Comparison of ENCODE assay signal across 11 mouse cellular contexts in genomic region chr2:74682796-74683195, GRCm38 (mm10). TPM values are rescaled to one million over a fixed set of nuclear protein-coding genes. Genes with fewer than 3 reads are reported as not detected.
DNase-seq lines count a peak whose midpoint lies in the region; ATAC-seq lines count a peak whose summit lies in the region.
"Had no signal": no experiment of that assay in that cellular context is flagged by ENCODE, and none has a peak within 500 bp of the region (broad histone marks: within the 10 kb centered on the region; RNA-seq: fewer than 3 reads in every experiment).

No protein-coding gene starts in this region.

- H3K27ac ChIP-seq in heart, embryonic 13.5 days (replicated peaks) = no peak overlapping the region
- H3K27ac ChIP-seq in hindbrain, embryonic 14.5 days = no peak overlapping the region
- no peak overlapping the region for H3K27ac ChIP-seq in midbrain, embryonic 11.5 days (ENCODE audit: low read depth, low read length)

- peaks cover 22% of the 10 kb centered on the region for H3K4me1 ChIP-seq in heart, embryonic 13.5 days
- no peaks in the 10 kb centered on the region for H3K4me1 ChIP-seq in hindbrain, embryonic 14.5 days (replicated peaks; ENCODE audit: control insufficient read depth, insufficient read depth, low read length)
- peaks cover 5% of the 10 kb centered on the region; the same call in 1 of the 2 replicates for H3K4me1 ChIP-seq in midbrain, embryonic 11.5 days (ENCODE audit: control insufficient read depth, insufficient read depth, low read length)

- WGBS in heart, embryonic 13.5 days = 2% methylated on average over 42 of the region's 51 CpGs
- 1% methylated on average over 49 of the region's 51 CpGs for WGBS in hindbrain, embryonic 14.5 days
- whole genome bisulfite sequencing in midbrain, embryonic 11.5 days = 1% methylated on average over 38 of the region's 51 CpGs

- no peak for DNase-seq in heart, postnatal 4 days
- peak; percentile 27 for DNase-seq in R1 (ENCODE audit: low read depth, low spot score)
- DNase-seq in hindbrain, embryonic 14.5 days (ENCODE audit: low spot score) = no peak
- DNase-seq in midbrain, embryonic 11.5 days (ENCODE audit: low spot score, missing footprints) = no peak
- DNase-seq in frontal cortex, postnatal 14 days (ENCODE audit: low spot score in 2 of 2) = no peak
- DNase-seq in layer of hippocampus, adult 9-10 months (ENCODE audit: low spot score) = no peak
- DNase-seq: adrenal gland, postnatal 25 days had no signal

- H3K27me3 ChIP-seq in heart, embryonic 13.5 days (replicated peaks) = peaks cover 99% of the 10 kb centered on the region
- peaks cover 99% of the 10 kb centered on the region for H3K27me3 ChIP-seq in hindbrain, embryonic 14.5 days (ENCODE audit: control insufficient read depth, insufficient read depth, low read length)
- peaks cover 98% of the 10 kb centered on the region for H3K27me3 ChIP-seq in midbrain, embryonic 11.5 days (ENCODE audit: control insufficient read depth, insufficient read depth, low read length)

- H3K4me3 ChIP-seq in heart, embryonic 13.5 days = peak overlapping the region; percentile 36
- H3K4me3 ChIP-seq in hindbrain, embryonic 14.5 days (replicated peaks; ENCODE audit: low read length) = no peak overlapping the region
- no peak overlapping the region for H3K4me3 ChIP-seq in midbrain, embryonic 11.5 days (ENCODE audit: low read depth, low read length)

- H3K4me2 ChIP-seq in heart, embryonic 13.5 days = peak overlapping the region; percentile 45
- peak overlapping the region; percentile 15; the same call in 1 of the 2 replicates for H3K4me2 ChIP-seq in hindbrain, embryonic 14.5 days (replicated peaks)
- 0 out of 2 replicates have a peak overlapping the region, but pooled peaks have one; percentile 17 for H3K4me2 ChIP-seq in midbrain, embryonic 11.5 days

- no peak overlapping the region for H3K9ac ChIP-seq in heart, embryonic 13.5 days
- no peak overlapping the region for H3K9ac ChIP-seq in hindbrain, embryonic 14.5 days
- H3K9ac ChIP-seq in midbrain, embryonic 11.5 days (ENCODE audit: low read length) = no peak overlapping the region

- H3K9me3 ChIP-seq in heart, embryonic 13.5 days = no peaks in the 10 kb centered on the region
- H3K9me3 ChIP-seq in hindbrain, embryonic 14.5 days (ENCODE audit: control insufficient read depth, low read length) = no peaks in the 10 kb centered on the region
- H3K9me3 ChIP-seq in midbrain, embryonic 11.5 days (ENCODE audit: control insufficient read depth, low read length) = no peaks in the 10 kb centered on the region

- no peak for ATAC-seq in heart, embryonic 13.5 days (ENCODE audit: extremely low read depth, insufficient number of reproducible peaks, low FRiP score, low TSS enrichment)
- no peak for ATAC-seq in hindbrain, embryonic 14.5 days (ENCODE audit: low FRiP score)
- ATAC-seq in midbrain, embryonic 11.5 days (ENCODE audit: low FRiP score) = no peak
- no peak for ATAC-seq in erythroblast, adult 5-6 weeks (replicated peaks; ENCODE audit: low FRiP score, poor library complexity, severe bottlenecking)

- no peaks in the 10 kb centered on the region for H3K36me3 ChIP-seq in heart, embryonic 13.5 days
- H3K36me3 ChIP-seq in hindbrain, embryonic 14.5 days (replicated peaks; ENCODE audit: control insufficient read depth, insufficient read depth) = no peaks in the 10 kb centered on the region
- no peaks in the 10 kb centered on the region for H3K36me3 ChIP-seq in midbrain, embryonic 11.5 days (ENCODE audit: control insufficient read depth, insufficient read depth, low read length)

RNA-seq across cellular contexts. Expression of gene Hoxd11, which starts 3.4 kb away (rescaled TPM):
- polyA plus RNA-seq in heart, embryonic 13.5 days (2015; fragmentation: Nextera tagmentation; extraction: Ambion mirVana) = not detected in 2 replicates
- total RNA-seq in heart, postnatal 4 days (2021) = not detected
- not detected in 2 replicates for polyA plus RNA-seq in hindbrain, embryonic 14.5 days (2014; fragmentation: Nextera tagmentation; extraction: Ambion mirVana)
- not detected in 2 replicates for polyA plus RNA-seq in midbrain, embryonic 11.5 days (2014; fragmentation: Nextera tagmentation; extraction: Ambion mirVana)
- total RNA-seq in erythroblast, adult 5-6 weeks (2015; ENCODE audit: low replicate concordance) = not detected in 2 replicates
- not detected in 2 replicates for total RNA-seq in erythroblast, adult 5-6 weeks (2017; ENCODE audit: low replicate concordance)
- total RNA-seq: adrenal gland, postnatal 25 days; common myeloid progenitor, adult 5-6 weeks; megakaryocyte, adult 5-6 weeks had no signal

RNA-seq across cellular contexts. Expression of gene Hoxd12, which starts 8.0 kb away (rescaled TPM):
- not detected in 2 replicates for polyA plus RNA-seq in heart, embryonic 13.5 days (2015; fragmentation: Nextera tagmentation; extraction: Ambion mirVana)
- total RNA-seq in heart, postnatal 4 days (2021) = not detected
- not detected in 2 replicates for polyA plus RNA-seq in hindbrain, embryonic 14.5 days (2014; fragmentation: Nextera tagmentation; extraction: Ambion mirVana)
- not detected in 2 replicates for polyA plus RNA-seq in midbrain, embryonic 11.5 days (2014; fragmentation: Nextera tagmentation; extraction: Ambion mirVana)
- total RNA-seq in erythroblast, adult 5-6 weeks (2015; ENCODE audit: low replicate concordance) = not detected in 2 replicates
- total RNA-seq in erythroblast, adult 5-6 weeks (2017; ENCODE audit: low replicate concordance) = not detected in 2 replicates
- total RNA-seq: adrenal gland, postnatal 25 days; common myeloid progenitor, adult 5-6 weeks; megakaryocyte, adult 5-6 weeks had no signal

RNA-seq across cellular contexts. Expression of gene Hoxd10, which starts 8.9 kb away (rescaled TPM):
- polyA plus RNA-seq in heart, embryonic 13.5 days (2015; fragmentation: Nextera tagmentation; extraction: Ambion mirVana) = 0.08 TPM in 1 of 2 replicates, not detected in the other
- not detected for total RNA-seq in heart, postnatal 4 days (2021)
- not detected in 2 replicates for polyA plus RNA-seq in hindbrain, embryonic 14.5 days (2014; fragmentation: Nextera tagmentation; extraction: Ambion mirVana)
- not detected in 2 replicates for polyA plus RNA-seq in midbrain, embryonic 11.5 days (2014; fragmentation: Nextera tagmentation; extraction: Ambion mirVana)
- total RNA-seq in erythroblast, adult 5-6 weeks (2015; ENCODE audit: low replicate concordance) = not detected in 2 replicates
- total RNA-seq in erythroblast, adult 5-6 weeks (2017; ENCODE audit: low replicate concordance) = 0.42 TPM in 1 of 2 replicates, not detected in the other
- total RNA-seq: adrenal gland, postnatal 25 days; common myeloid progenitor, adult 5-6 weeks; megakaryocyte, adult 5-6 weeks had no signal

RNA-seq across cellular contexts. Expression of gene Hoxd13, which starts 14.7 kb away (rescaled TPM):
- not detected in 2 replicates for polyA plus RNA-seq in heart, embryonic 13.5 days (2015; fragmentation: Nextera tagmentation; extraction: Ambion mirVana)
- not detected for total RNA-seq in heart, postnatal 4 days (2021)
- 0.08 TPM in 1 of 2 replicates, not detected in the other for polyA plus RNA-seq in hindbrain, embryonic 14.5 days (2014; fragmentation: Nextera tagmentation; extraction: Ambion mirVana)
- polyA plus RNA-seq in midbrain, embryonic 11.5 days (2014; fragmentation: Nextera tagmentation; extraction: Ambion mirVana) = not detected in 2 replicates
- not detected in 2 replicates for total RNA-seq in erythroblast, adult 5-6 weeks (2015; ENCODE audit: low replicate concordance)
- total RNA-seq in erythroblast, adult 5-6 weeks (2017; ENCODE audit: low replicate concordance) = not detected in 2 replicates
- total RNA-seq: adrenal gland, postnatal 25 days; common myeloid progenitor, adult 5-6 weeks; megakaryocyte, adult 5-6 weeks had no signal

RNA-seq across cellular contexts. Expression of gene Hoxd9, which starts 14.7 kb away (rescaled TPM):
- not detected in 2 replicates for polyA plus RNA-seq in heart, embryonic 13.5 days (2015; fragmentation: Nextera tagmentation; extraction: Ambion mirVana)
- total RNA-seq in heart, postnatal 4 days (2021) = under 1 TPM; 0.12 to 0.27 TPM
- polyA plus RNA-seq in hindbrain, embryonic 14.5 days (2014; fragmentation: Nextera tagmentation; extraction: Ambion mirVana) = 0.09 TPM in 1 of 2 replicates, not detected in the other
- not detected in 2 replicates for polyA plus RNA-seq in midbrain, embryonic 11.5 days (2014; fragmentation: Nextera tagmentation; extraction: Ambion mirVana)
- not detected in 2 replicates for total RNA-seq in erythroblast, adult 5-6 weeks (2015; ENCODE audit: low replicate concordance)
- total RNA-seq in erythroblast, adult 5-6 weeks (2017; ENCODE audit: low replicate concordance) = not detected in 2 replicates
- total RNA-seq: common myeloid progenitor, adult 5-6 weeks; megakaryocyte, adult 5-6 weeks had no signal
